Mouse (Mus musculus) left cerebral cortex, postnatal 14 days (tissue): Measurements from ENCODE around the gene Tmem102. TPM values are rescaled to one million over a fixed set of nuclear protein-coding genes. Genes with fewer than 3 reads are reported as not detected.

Experiments
- DNase-seq, 2 experiments: peaks; one replicate each; pipeline ENCODE4 v3.0.0; 2021 to 2022; ENCODE audit warnings: low spot score in 2 of 2, mixed read lengths in 1 of 2
- intact Hi-C: fragments of 180-260 bp; cut with DNase I; formaldehyde crosslinking; loops from one replicate; pipeline ENCODE4 v1.15.1; 2025
- total RNA-seq, 2 experiments: library from RNA; stranded (reverse); gene quantifications; 2 replicates each; pipeline ENCODE4 v1.2.3; 2021

Gene Tmem102
- total RNA-seq, 2 experiments from 2014 or later: not detected

- no peak for DNase-seq
- intact Hi-C loops: loop anchor here (2.0 kb wide), 1 partner anchor 37 kb away; no protein-coding TSS in a partner anchor
These were observed 40.0 kb downstream of the Tmem102 start, which contains the start of gene Zbtb4 for GRCm38 (mm10) chr11:69765221-69766125. Gene Zbtb4 (plus strand): TSS chr11:69765912.

DNA sequence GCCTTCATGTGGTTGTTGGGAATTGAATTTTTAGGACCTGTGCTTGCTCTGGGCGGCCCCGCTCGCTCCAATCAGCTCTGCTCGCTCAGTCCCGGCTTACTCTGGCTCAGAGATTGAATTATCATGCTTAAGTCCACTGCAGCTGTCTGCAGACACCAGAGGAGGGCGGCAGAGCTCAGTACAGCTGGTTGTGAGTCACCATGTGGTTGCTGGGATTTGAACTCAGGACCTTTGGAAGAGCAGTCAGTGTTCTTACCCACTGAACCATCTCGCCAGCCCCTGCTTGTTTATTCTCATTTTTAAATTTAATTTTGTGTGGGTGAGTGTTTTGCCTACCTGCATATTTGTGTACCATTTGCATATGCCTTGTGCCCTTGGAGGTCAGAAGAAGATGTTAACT lies 41.9 kb downstream of the Tmem102 start:
- intact Hi-C loops: no loop called here
- DNase-seq: no peak

GRCm38 (mm10) chr11:69761868-69762267 lies 43.6 kb downstream of the Tmem102 start, which contains the start of gene Slc35g3:
Gene Slc35g3 (minus strand): TSS chr11:69761968.
- no peak for DNase-seq
- intact Hi-C loops: no loop called here

DNA sequence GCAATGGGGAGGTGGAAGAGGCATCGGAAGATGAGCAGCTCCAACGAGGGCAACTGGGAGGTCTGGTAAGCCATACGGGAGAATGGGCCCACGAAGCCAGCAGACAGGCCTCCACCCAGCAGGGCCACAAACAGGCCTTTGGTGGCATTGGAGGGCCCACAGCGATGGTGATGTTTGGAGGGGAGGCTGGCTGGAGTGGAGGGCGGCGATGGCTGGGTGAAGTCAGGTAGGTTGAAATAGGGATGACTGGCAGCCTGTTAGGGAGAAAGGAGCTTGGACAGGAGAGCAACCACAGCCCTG lies 44.6 kb downstream of the Tmem102 start:
- no peak for DNase-seq
- intact Hi-C loops: no loop called here

GRCm38 (mm10) chr11:69760160-69760900 lies 45.1 kb downstream of the Tmem102 start:
- intact Hi-C loops: no loop called here
- no peak for DNase-seq

DNA sequence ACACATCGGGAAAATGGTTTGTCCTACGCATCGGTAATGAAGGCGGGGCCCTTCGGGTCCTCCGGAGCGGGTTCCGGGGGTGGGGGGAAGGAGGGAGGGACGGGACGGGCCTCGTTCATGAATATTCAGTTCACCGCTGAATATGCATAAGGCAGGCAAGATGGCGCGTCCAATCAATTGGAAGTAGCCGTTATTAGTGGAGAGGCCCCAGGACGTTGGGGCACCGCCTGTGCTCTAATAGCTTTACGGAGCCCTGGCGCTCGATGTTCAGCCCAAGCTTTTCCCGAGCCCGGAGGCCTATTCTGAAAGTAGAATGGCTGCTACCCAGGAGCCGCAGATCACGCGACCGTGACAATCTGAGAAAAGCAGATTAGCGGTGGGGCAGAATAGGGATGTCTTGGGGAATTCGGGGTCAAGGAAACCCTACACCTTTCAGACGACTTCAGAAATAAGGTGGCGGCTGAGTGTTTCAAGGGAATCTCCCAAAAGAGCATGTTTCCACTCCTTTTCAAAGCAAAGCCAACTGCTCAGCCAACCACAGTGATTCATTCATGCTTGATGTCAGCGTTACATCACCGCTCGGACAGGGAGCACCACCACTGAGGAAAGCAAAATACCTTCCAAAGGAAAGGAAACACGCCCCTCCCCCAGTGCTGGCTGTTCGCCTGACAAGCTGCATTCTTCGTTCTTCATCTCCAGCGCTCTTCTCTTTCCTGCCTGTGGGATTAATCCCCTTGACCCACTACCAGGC lies 46.3 kb downstream of the Tmem102 start:
- DNase-seq: peak; percentile 85 to 90

GRCm38 (mm10) chr11:69758478-69758970 lies 46.9 kb downstream of the Tmem102 start, which contains the start of gene Polr2a:
Gene Polr2a (minus strand): TSS chr11:69758637.
- intact Hi-C loops: loop anchor here (2.0 to 5.0 kb wide), 3 partner anchors 76 to 101 kb away; partner anchors contain the start of genes Nlgn2, Senp3, Sox15 and Tmem256
- DNase-seq: peak; percentile 97 to 99

More for the DNA sequence above, 46.3 kb downstream of the Tmem102 start:
- intact Hi-C loops: loop anchor here (2.0 to 5.0 kb wide), 3 partner anchors 76 to 102 kb away; partner anchors contain the start of genes Nlgn2, Senp3, Sox15 and Tmem256

DNA sequence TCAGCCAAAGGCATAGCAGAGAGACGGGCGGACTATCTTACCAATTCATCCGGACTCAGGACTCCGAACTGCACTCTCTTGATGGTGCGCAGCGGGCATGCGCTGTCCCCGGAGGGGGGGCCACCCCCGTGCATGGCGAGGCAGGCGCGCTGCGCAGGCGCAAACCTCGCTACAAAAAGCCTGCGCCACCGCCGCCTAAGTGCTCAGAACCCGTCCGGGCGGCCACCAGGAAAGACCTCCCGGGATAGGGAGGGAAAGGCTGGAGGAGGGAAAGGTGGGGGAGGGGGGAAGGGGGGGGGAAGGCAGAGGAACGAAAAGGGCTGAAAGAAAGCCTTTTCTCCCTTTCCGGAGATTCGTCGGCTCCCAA lies 47.4 kb downstream of the Tmem102 start:
- intact Hi-C loops: loop anchor here (2.0 to 5.0 kb wide), 3 partner anchors 75 to 101 kb away; partner anchors contain the start of genes Nlgn2, Senp3, Sox15 and Tmem256
- peak; percentile 96 to 97 for DNase-seq

- intact Hi-C loops: loop anchor here (2.0 to 5.0 kb wide), 3 partner anchors 75 to 100 kb away; partner anchors contain the start of genes Nlgn2, Senp3, Sox15 and Tmem256
- no peak for DNase-seq
These were observed 47.9 kb downstream of the Tmem102 start for GRCm38 (mm10) chr11:69757303-69758089.

DNA sequence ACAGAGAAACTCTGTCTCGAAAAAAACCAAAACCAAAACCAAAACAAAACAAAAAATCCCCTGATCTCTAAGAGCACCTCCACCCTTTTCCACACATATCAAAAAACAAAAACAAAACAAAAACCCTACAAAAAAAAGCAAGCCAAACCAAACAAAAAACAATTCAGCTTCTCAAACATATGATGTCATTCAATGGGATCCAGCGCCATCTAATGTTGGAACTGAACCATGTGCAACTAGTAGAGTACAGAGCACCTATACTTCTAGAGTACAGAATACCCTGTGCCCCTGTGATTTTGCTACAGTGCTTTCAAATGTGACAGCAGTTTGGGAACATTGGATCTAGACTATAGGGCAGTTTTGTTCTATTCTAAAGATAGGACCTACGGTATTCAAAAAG lies 50.7 kb downstream of the Tmem102 start:
- intact Hi-C loops: loop anchor here (5.0 kb wide), 2 partner anchors 83 to 97 kb away; partner anchors contain the start of genes Nlgn2, Sox15 and Tmem256

DNA sequence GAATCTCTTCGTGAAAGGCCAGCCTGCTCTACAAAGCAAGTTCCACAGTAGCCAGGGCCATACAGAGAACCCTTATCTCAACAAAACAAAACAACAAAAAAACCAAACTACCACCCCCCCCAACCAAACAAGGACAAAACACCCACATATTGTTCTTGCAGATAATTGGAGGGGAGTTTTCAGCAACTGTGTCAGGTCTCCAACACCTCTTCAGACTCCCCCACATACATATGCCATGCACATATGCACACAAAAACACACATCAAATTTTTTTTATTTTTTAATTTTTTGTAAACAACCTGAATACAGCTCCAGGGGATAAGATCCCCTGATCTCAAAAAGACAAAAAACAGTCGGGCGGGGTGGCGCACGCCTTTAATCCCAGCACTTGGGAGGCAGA lies 51.2 kb downstream of the Tmem102 start:
- no peak for DNase-seq

More for the DNA sequence above, 50.7 kb downstream of the Tmem102 start:
- DNase-seq: no peak

More for the DNA sequence above, 51.2 kb downstream of the Tmem102 start:
- intact Hi-C loops: no loop called here

Other genes with a start within 250 kb of the Tmem102 start
- 100 to 1,000 TPM in 1 of 2 experiments, 10 to 100 TPM in 1; 71.8 to 100 TPM for gene Efnb3, start 245.4 kb downstream of the Tmem102 start, total RNA-seq
- gene Wrap53, start 225.4 kb downstream of the Tmem102 start, total RNA-seq: 1 to 10 TPM; 6.9 to 8.3 TPM
- 10 to 100 TPM; 21.2 to 21.9 TPM for gene Trp53, start 225.3 kb downstream of the Tmem102 start, total RNA-seq
- 100 to 1,000 TPM; 451 to 452 TPM for gene Atp1b2, start 199.7 kb downstream of the Tmem102 start, total RNA-seq
- gene Shbg, start 187.7 kb downstream of the Tmem102 start, total RNA-seq: not detected
- 10 to 100 TPM in 1 of 2 experiments, 1 to 10 TPM in 1; 9.9 to 10.2 TPM for gene Sat2, start 183.6 kb downstream of the Tmem102 start, total RNA-seq
- gene Fxr2, start 172.6 kb downstream of the Tmem102 start, total RNA-seq: 100 to 1,000 TPM; 107 TPM
- not detected for gene Sox15, start 150.3 kb downstream of the Tmem102 start, total RNA-seq
- 10 to 100 TPM; 77.6 to 83.7 TPM for gene Mpdu1, start 143.0 kb downstream of the Tmem102 start, total RNA-seq
- 10 to 100 TPM; 13.5 to 13.8 TPM for gene Cd68, start 139.5 kb downstream of the Tmem102 start, total RNA-seq
- 100 to 1,000 TPM; 368 to 371 TPM for gene Eif4a1, start 133.2 kb downstream of the Tmem102 start, total RNA-seq
- gene Senp3, start 123.5 kb downstream of the Tmem102 start, total RNA-seq: 100 to 1,000 TPM in 1 of 2 experiments, 10 to 100 TPM in 1; 91.5 to 102 TPM
- gene Tnfsf13, start 119.8 kb downstream of the Tmem102 start, total RNA-seq: 1 to 10 TPM; 1.7 to 2.0 TPM
- gene Tnfsf12, start 109.8 kb downstream of the Tmem102 start, total RNA-seq: 1 to 10 TPM; 5.8 to 7.6 TPM
- under 1 TPM; 0.81 to 0.95 TPM for gene Tnfsfm13, start 109.5 kb downstream of the Tmem102 start, total RNA-seq
- 10 to 100 TPM; 54.3 to 54.4 TPM for gene Polr2a, start 47.0 kb downstream of the Tmem102 start, total RNA-seq
- not detected for gene Slc35g3, start 43.7 kb downstream of the Tmem102 start, total RNA-seq
- 10 to 100 TPM; 71.1 to 86.9 TPM for gene Zbtb4, start 39.7 kb downstream of the Tmem102 start, total RNA-seq
- under 1 TPM; 0.76 to 0.79 TPM for gene Chrnb1, start 9.7 kb downstream of the Tmem102 start, total RNA-seq
- 10 to 100 TPM; 15.4 to 20.4 TPM for gene Fgf11, start 3.8 kb downstream of the Tmem102 start, total RNA-seq
- not detected for gene Gm39566, start 9.7 kb upstream of the Tmem102 start, total RNA-seq
- not detected for gene Spem2, start 12.8 kb upstream of the Tmem102 start, total RNA-seq
- under 1 TPM in 1 of 2 experiments, not detected in 1; 0.32 TPM for gene Spem1, start 16.6 kb upstream of the Tmem102 start, total RNA-seq
- 100 to 1,000 TPM; 277 to 281 TPM for gene Nlgn2, start 32.2 kb upstream of the Tmem102 start, total RNA-seq
- 100 to 1,000 TPM; 160 to 167 TPM for gene Tmem256, start 32.9 kb upstream of the Tmem102 start, total RNA-seq
- gene Plscr3, start 40.8 kb upstream of the Tmem102 start, total RNA-seq: 10 to 100 TPM; 19.5 to 22.3 TPM
- gene Tnk1, start 53.1 kb upstream of the Tmem102 start, total RNA-seq: not detected
- gene Tmem95, start 72.4 kb upstream of the Tmem102 start, total RNA-seq: not detected
- gene Kctd11, start 75.8 kb upstream of the Tmem102 start, total RNA-seq: 1 to 10 TPM in 1 of 2 experiments, under 1 TPM in 1; 0.86 to 1.4 TPM
- not detected for gene Acap1, start 89.9 kb upstream of the Tmem102 start, total RNA-seq
- under 1 TPM in 1 of 2 experiments, not detected in 1; 0.38 TPM for gene 2810408A11Rik, start 95.4 kb upstream of the Tmem102 start, total RNA-seq
- gene Neurl4, start 95.4 kb upstream of the Tmem102 start, total RNA-seq: 100 to 1,000 TPM; 121 to 125 TPM
- gene Gps2, start 108.3 kb upstream of the Tmem102 start, total RNA-seq: 10 to 100 TPM; 24.9 to 26.0 TPM
- gene Eif5a, start 116.3 kb upstream of the Tmem102 start, total RNA-seq: 100 to 1,000 TPM; 468 to 473 TPM
- 10 to 100 TPM in 1 of 2 experiments, 1 to 10 TPM in 1; 8.4 to 11.3 TPM for gene Ybx2, start 130.2 kb upstream of the Tmem102 start, total RNA-seq
- 1 to 10 TPM; 1.9 to 2.4 TPM for gene Slc2a4, start 142.6 kb upstream of the Tmem102 start, total RNA-seq
- not detected for gene Cldn7, start 159.2 kb upstream of the Tmem102 start, total RNA-seq
- 100 to 1,000 TPM; 115 TPM for gene Ctdnep1, start 175.5 kb upstream of the Tmem102 start, total RNA-seq
- gene Elp5, start 176.9 kb upstream of the Tmem102 start, total RNA-seq: 100 to 1,000 TPM; 103 to 107 TPM
- 100 to 1,000 TPM; 213 to 217 TPM for gene Gabarap, start 185.5 kb upstream of the Tmem102 start, total RNA-seq
- 10 to 100 TPM; 39.2 to 40.2 TPM for gene Phf23, start 190.2 kb upstream of the Tmem102 start, total RNA-seq
- 10 to 100 TPM; 27.3 to 30.0 TPM for gene Dvl2, start 195.0 kb upstream of the Tmem102 start, total RNA-seq
- 10 to 100 TPM; 50.7 to 53.6 TPM for gene Acadvl, start 209.8 kb upstream of the Tmem102 start, total RNA-seq
- gene Dlg4, start 211.3 kb upstream of the Tmem102 start, total RNA-seq: 1,000 to 10,000 TPM in 1 of 2 experiments, 100 to 1,000 TPM in 1; 1,000 to 1,075 TPM
- 1 to 10 TPM; 1.9 to 2.4 TPM for gene Asgr1, start 248.5 kb upstream of the Tmem102 start, total RNA-seq